Mouse (Mus musculus): ENCODE data around the gene Dnase1. TPM values are rescaled to one million over a fixed set of nuclear protein-coding genes. Genes with fewer than 3 reads are reported as not detected.
"Not testable (repeated sequence)": the region's sequence is repeated elsewhere in the genome, so short reads cannot be mapped to it uniquely, and the experiment has no call there.

Dnase1 gene
- total and polyA plus RNA-seq, 2 experiments from 2014 or later: 2.0 TPM; not detected in 1

DNA sequence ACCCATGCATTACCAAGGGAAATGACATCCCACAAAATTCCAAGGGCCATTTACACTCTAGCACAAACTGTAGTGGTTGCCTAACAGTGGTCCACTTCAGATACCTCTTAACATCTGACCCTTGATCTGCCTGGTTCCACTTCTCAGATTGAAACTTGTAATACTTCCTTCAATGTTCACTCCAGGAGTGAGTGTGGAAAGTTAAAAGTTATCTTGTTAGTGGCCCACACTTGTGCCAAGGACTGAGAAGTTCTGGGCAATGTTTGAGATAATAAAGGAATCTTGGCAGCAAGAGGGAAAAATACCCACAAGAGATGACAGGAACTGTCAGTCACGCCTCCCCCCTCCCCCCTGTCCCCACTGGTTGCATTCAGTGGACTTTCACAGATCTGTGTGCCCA is 42.9 kb downstream of the Dnase1 start:
- no peak overlapping the region for H3K27ac ChIP-seq (ENCODE audit: low read depth, low read length)
- 89% methylated on average over 1 of the region's 1 CpGs for WGBS
- H3K4me3 ChIP-seq (ENCODE audit: low read depth, low read length): no peak overlapping the region
- no peak for DNase-seq (ENCODE audit: low spot score)
- H3K27me3 ChIP-seq (ENCODE audit: insufficient read depth, low read length): no peaks in the 10 kb centered on the region
- TF ChIP-seq CTCF (IDR thresholded peaks at IDR 0.05): no peak
- ATAC-seq (ENCODE audit: low FRiP score): no peak
- peaks cover 13% of the 10 kb centered on the region for H3K36me3 ChIP-seq (ENCODE audit: insufficient read depth, low read length)
- no peak overlapping the region for H3K9ac ChIP-seq (replicated peaks; ENCODE audit: low read length, poor library complexity, severe bottlenecking)
- no peak overlapping the region for H3K4me2 ChIP-seq (ENCODE audit: low read depth, low read length, poor library complexity, severe bottlenecking)
- peaks cover 5% of the 10 kb centered on the region; the same call in 1 of the 2 replicates for H3K4me1 ChIP-seq (ENCODE audit: insufficient read depth, low read length)
- no peaks in the 10 kb centered on the region for H3K9me3 ChIP-seq (ENCODE audit: low read length)

DNA sequence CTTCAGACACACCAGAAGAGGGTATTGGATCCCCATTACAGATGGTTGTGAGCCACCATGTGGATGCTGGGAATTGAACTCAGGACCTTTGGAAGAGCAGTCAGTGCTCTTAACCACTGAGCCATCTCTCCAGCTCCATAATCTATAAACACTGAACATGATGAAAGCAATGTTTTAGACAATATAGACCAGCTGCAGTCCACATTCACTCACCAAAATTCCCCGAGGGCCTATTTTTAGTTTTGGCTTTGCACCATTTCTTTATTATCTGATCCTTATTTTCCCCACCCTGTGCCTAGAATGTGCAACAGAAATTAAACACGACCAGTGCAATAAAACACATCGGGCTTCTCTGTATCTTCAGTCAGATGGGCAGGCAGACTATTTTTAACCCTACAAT is 43.7 kb downstream of the Dnase1 start:
- 80% methylated on average over 3 of the region's 3 CpGs for WGBS
- not testable (repeated sequence) for H3K9ac ChIP-seq (replicated peaks; ENCODE audit: low read length, poor library complexity, severe bottlenecking); ATAC-seq (ENCODE audit: low FRiP score); H3K4me2 ChIP-seq (ENCODE audit: low read depth, low read length, poor library complexity, severe bottlenecking); H3K4me3 ChIP-seq (ENCODE audit: low read depth, low read length); H3K9me3 ChIP-seq (ENCODE audit: low read length); DNase-seq (ENCODE audit: low spot score); H3K27me3 ChIP-seq (ENCODE audit: insufficient read depth, low read length); H3K27ac ChIP-seq (ENCODE audit: low read depth, low read length); H3K4me1 ChIP-seq (ENCODE audit: insufficient read depth, low read length)
- H3K36me3 ChIP-seq (ENCODE audit: insufficient read depth, low read length): peaks cover 20% of the 10 kb centered on the region

DNA sequence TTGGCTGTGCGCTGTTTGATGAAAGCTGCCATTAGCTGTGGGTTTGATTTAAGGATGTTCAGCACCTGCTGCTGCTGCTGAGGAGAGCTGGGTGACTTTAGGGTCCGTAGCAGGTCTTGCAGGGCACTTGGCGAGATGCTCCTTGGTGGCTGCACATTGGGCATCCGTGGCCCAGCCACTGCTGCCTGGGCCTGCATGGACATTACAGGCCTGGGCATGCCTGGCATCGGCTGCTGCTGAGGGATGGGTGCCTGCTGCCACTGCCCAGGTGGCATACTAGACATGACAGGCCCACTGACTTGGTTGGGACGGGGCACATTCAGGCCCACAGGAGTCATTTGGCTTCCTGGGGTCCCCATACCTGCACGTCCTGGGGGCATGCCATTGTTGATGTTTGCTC is 48.3 kb downstream of the Dnase1 start:
- no peak overlapping the region for H3K27ac ChIP-seq (ENCODE audit: low read depth, low read length)
- no peak for TF ChIP-seq CTCF (IDR thresholded peaks at IDR 0.05)
- WGBS: 99% methylated on average over 7 of the region's 7 CpGs
- no peaks in the 10 kb centered on the region for H3K9me3 ChIP-seq (ENCODE audit: low read length)
- no peak overlapping the region for H3K4me2 ChIP-seq (ENCODE audit: low read depth, low read length, poor library complexity, severe bottlenecking)
- ATAC-seq (ENCODE audit: low FRiP score) (no peak), DNase-seq (ENCODE audit: low spot score) (no peak)
- H3K4me3 ChIP-seq (ENCODE audit: low read depth, low read length): no peak overlapping the region
- H3K27me3 ChIP-seq (ENCODE audit: insufficient read depth, low read length): no peaks in the 10 kb centered on the region
- no peak overlapping the region for H3K9ac ChIP-seq (replicated peaks; ENCODE audit: low read length, poor library complexity, severe bottlenecking)
- H3K4me1 ChIP-seq (ENCODE audit: insufficient read depth, low read length): no peaks in the 10 kb centered on the region
- peaks cover 63% of the 10 kb centered on the region for H3K36me3 ChIP-seq (ENCODE audit: insufficient read depth, low read length)

DNA sequence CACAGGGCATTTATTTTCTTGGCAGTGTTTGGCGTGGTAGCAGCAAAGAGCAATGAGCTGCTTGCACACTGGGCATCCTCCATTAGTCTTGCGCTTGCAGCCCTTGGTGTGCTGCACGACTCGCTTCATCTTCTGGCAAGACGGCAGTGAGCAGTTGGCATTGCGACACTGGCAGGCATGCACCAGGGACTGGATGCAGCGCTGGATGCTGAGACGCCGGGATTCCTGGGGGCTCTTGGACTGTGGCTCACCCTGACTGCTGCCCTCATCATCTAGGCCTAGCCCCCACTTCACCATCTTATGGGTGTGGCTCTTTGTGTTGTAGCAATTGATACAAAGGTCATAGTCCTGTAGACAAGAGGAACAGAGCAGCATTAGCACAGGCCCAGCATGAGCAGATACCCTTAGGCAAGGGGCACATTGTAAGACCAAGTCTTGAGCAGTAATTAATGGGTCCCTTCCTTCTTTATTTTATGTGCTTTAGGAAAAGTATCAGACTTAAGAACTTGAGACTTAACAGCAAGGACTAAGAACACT is 49.2 kb downstream of the Dnase1 start:
- Histone ChIP-seq H3K9me3 (ENCODE audit: low read length) (no peaks in the 10 kb centered on the region), H3K4me3 (ENCODE audit: low read depth, low read length) (no peak overlapping the region), H3K36me3 (ENCODE audit: insufficient read depth, low read length) (peaks cover 70% of the 10 kb centered on the region), H3K4me2 (ENCODE audit: low read depth, low read length, poor library complexity, severe bottlenecking) (no peak overlapping the region), H3K27ac (ENCODE audit: low read depth, low read length) (no peak overlapping the region), H3K27me3 (ENCODE audit: insufficient read depth, low read length) (no peaks in the 10 kb centered on the region), H3K9ac (replicated peaks; ENCODE audit: low read length, poor library complexity, severe bottlenecking) (no peak overlapping the region), H3K4me1 (ENCODE audit: insufficient read depth, low read length) (no peaks in the 10 kb centered on the region)
- 94% methylated on average over 9 of the region's 9 CpGs for WGBS
- ATAC-seq (ENCODE audit: low FRiP score): no peak
- no peak for DNase-seq (ENCODE audit: low spot score)
- no peak for TF ChIP-seq CTCF (IDR thresholded peaks at IDR 0.05)

DNA sequence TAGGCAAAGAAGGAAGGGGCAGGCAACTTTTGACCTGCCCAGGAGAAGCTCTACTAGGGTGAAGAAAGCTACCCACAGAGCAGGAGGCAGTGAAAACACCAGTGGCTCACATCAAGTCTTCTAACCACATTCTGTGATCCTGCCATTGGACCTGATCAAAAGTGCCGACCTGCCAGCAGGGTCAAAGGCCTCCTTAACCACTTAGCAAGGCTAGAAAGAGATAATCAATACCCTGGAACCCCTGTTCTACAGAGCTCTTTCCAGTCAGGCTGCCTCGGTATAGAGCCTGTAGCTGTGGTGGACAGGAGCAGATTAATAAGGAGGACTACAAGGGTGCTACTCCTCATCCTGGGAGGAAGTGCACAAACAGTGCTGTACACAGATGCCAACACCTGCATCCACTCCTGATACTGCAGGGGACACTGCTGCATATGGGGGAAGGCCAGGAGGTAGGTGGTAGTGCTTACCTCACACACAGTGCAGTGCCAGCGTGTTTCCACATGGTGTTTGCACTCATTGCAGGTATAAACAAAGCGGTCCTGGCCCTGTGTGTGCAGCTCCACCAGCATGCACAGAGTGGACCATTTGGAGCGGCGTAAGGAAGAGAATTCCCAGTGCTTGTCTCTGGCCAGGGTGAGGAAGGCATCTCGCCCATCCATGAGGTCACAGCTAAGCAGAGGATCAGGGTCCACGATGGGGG is 50.6 kb downstream of the Dnase1 start:
- Histone ChIP-seq H3K9ac (replicated peaks; ENCODE audit: low read length, poor library complexity, severe bottlenecking) (no peak overlapping the region), H3K27me3 (ENCODE audit: insufficient read depth, low read length) (no peaks in the 10 kb centered on the region), H3K9me3 (ENCODE audit: low read length) (no peaks in the 10 kb centered on the region), H3K4me1 (ENCODE audit: insufficient read depth, low read length) (no peaks in the 10 kb centered on the region), H3K4me3 (ENCODE audit: low read depth, low read length) (no peak overlapping the region), H3K27ac (ENCODE audit: low read depth, low read length) (no peak overlapping the region), H3K4me2 (ENCODE audit: low read depth, low read length, poor library complexity, severe bottlenecking) (no peak overlapping the region), H3K36me3 (ENCODE audit: insufficient read depth, low read length) (peaks cover 79% of the 10 kb centered on the region)
- 96% methylated on average over 8 of the region's 8 CpGs for WGBS
- DNase-seq (ENCODE audit: low spot score) (no peak), ATAC-seq (ENCODE audit: low FRiP score) (no peak)
- TF ChIP-seq CTCF (IDR thresholded peaks at IDR 0.05): no peak

Small RNA genes within 50 kb of the gene (microRNA-seq; reads per million reads assigned to microRNA genes)
- not detected for gene Gm23413 (ENCODE audit: borderline number of aligned reads)

Other genes starting within 250 kb of the Dnase1 start
- not detected in 2 replicates for gene Olfr15, start 206.1 kb upstream of the Dnase1 start, total RNA-seq (2014; rRNA removed)
- not detected in 2 replicates for gene Olfr15, start 206.1 kb upstream of the Dnase1 start, polyA plus RNA-seq (2015; fragmentation: Nextera tagmentation; extraction: Ambion mirVana)
- 3.8 and 4.0 TPM in 2 replicates for gene Zfp174, start 189.7 kb upstream of the Dnase1 start, total RNA-seq (2014; rRNA removed)
- 1.9 and 2.0 TPM in 2 replicates for gene Zfp174, start 189.7 kb upstream of the Dnase1 start, polyA plus RNA-seq (2015; fragmentation: Nextera tagmentation; extraction: Ambion mirVana)
- gene Naa60, start 164.6 kb upstream of the Dnase1 start, total RNA-seq (2014; rRNA removed): 87.9 and 95.8 TPM in 2 replicates
- 102 and 106 TPM in 2 replicates for gene Naa60, start 164.6 kb upstream of the Dnase1 start, polyA plus RNA-seq (2015; fragmentation: Nextera tagmentation; extraction: Ambion mirVana)
- gene Zfp597, start 152.4 kb upstream of the Dnase1 start, total RNA-seq (2014; rRNA removed): 43.4 and 53.9 TPM in 2 replicates
- gene Zfp597, start 152.4 kb upstream of the Dnase1 start, polyA plus RNA-seq (2015; fragmentation: Nextera tagmentation; extraction: Ambion mirVana): 12.6 and 14.9 TPM in 2 replicates
- 0.93 TPM in 1 of 2 replicates, not detected in the other for gene Gm20695, start 152.3 kb upstream of the Dnase1 start, total RNA-seq (2014; rRNA removed)
- gene Gm20695, start 152.3 kb upstream of the Dnase1 start, polyA plus RNA-seq (2015; fragmentation: Nextera tagmentation; extraction: Ambion mirVana): 1.6 and 2.8 TPM in 2 replicates
- 8.9 and 9.9 TPM in 2 replicates for gene 1700037C18Rik, start 128.3 kb upstream of the Dnase1 start, total RNA-seq (2014; rRNA removed)
- 13.3 and 13.4 TPM in 2 replicates for gene 1700037C18Rik, start 128.3 kb upstream of the Dnase1 start, polyA plus RNA-seq (2015; fragmentation: Nextera tagmentation; extraction: Ambion mirVana)
- gene Cluap1, start 128.1 kb upstream of the Dnase1 start, total RNA-seq (2014; rRNA removed): 24.7 and 30.1 TPM in 2 replicates
- 44.9 and 49.6 TPM in 2 replicates for gene Cluap1, start 128.1 kb upstream of the Dnase1 start, polyA plus RNA-seq (2015; fragmentation: Nextera tagmentation; extraction: Ambion mirVana)
- gene Nlrc3, start 60.3 kb upstream of the Dnase1 start, total RNA-seq (2014; rRNA removed): 0.61 and 0.93 TPM in 2 replicates
- gene Nlrc3, start 60.3 kb upstream of the Dnase1 start, polyA plus RNA-seq (2015; fragmentation: Nextera tagmentation; extraction: Ambion mirVana): 0.43 and 0.47 TPM in 2 replicates
- gene Slx4, start 33.2 kb upstream of the Dnase1 start, total RNA-seq (2014; rRNA removed): 48.4 and 61.4 TPM in 2 replicates
- gene Slx4, start 33.2 kb upstream of the Dnase1 start, polyA plus RNA-seq (2015; fragmentation: Nextera tagmentation; extraction: Ambion mirVana): 19.3 and 20.2 TPM in 2 replicates
- 37.7 and 50.3 TPM in 2 replicates for gene Trap1, start 40.9 kb downstream of the Dnase1 start, total RNA-seq (2014; rRNA removed)
- 45.0 and 53.1 TPM in 2 replicates for gene Trap1, start 40.9 kb downstream of the Dnase1 start, polyA plus RNA-seq (2015; fragmentation: Nextera tagmentation; extraction: Ambion mirVana)
- 61.0 and 66.2 TPM in 2 replicates for gene Crebbp, start 177.1 kb downstream of the Dnase1 start, total RNA-seq (2014; rRNA removed)
- 25.2 and 29.3 TPM in 2 replicates for gene Crebbp, start 177.1 kb downstream of the Dnase1 start, polyA plus RNA-seq (2015; fragmentation: Nextera tagmentation; extraction: Ambion mirVana)

All from midbrain, postnatal 0 days (tissue).